Mouse (Mus musculus): ENCODE measurements around the gene Rftn1.

The Rftn1 gene

DNA sequence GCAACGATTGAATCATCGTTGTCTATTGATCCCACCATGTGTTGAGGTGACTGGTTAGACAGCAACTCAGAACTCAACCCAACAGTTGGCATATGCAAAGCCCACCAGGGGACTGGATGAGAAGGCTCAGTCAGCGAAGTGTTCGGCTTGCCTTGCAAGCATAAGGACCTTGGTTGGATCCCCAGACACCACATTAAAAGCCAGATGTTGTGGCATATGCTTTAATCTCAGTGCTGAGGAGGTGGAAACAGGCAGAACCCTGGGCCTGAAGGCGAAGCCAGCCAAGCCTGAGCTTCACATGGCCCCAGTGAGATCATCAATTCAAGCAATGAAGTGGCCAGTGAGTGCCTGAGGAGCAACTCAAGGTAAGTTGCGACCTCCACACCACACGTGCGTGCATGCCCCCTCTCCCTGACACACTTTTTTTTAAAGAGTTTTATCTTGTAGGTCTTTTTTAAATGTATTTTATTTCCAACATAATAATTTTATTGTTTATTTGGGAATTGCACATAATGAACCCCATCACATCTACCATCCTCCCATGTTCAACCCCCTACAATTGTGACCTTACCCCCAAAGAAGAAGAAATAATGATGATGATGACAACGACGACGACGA lies 11.5 kb upstream of the Rftn1 start:
- DNase-seq (ENCODE audit: low spot score) = no peak

DNA sequence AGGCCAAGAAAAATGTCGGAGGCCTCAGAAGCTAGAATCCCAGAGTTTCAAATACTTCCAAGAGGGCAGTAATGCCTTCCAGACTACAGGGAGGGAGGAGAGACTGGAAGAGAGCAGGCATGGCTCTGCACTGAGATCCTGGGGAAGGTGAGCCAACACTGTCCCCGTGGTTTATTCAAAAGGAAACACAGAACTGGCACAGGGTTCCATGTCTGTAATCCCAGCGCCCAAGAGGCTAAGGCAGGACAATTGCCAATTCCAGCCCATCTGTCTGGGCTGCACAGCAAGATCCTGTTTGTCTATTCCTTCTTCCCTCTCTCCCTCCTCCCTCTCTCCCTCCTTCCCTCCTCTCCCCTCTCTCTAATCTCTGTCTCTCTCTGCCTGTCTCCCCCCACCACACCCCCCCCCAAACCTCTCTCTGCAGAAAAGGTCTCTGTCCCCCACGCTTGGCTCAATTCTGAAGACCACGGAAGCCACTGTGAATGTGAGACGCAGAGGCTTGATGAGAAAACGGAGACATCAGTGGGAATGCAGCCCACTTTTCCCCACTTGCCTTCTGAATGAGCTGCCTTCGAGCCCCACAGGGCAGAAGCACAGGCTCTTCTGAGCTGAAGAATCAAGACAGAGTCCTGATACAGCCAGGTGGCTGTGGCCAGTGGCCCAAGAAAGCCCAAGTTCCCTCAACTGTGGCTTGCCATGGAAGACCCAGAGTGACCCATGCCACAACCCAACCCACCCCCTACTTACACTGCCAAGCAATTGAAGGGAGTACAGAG lies 8.8 kb upstream of the Rftn1 start:
- no peak for DNase-seq (ENCODE audit: low spot score)

DNA sequence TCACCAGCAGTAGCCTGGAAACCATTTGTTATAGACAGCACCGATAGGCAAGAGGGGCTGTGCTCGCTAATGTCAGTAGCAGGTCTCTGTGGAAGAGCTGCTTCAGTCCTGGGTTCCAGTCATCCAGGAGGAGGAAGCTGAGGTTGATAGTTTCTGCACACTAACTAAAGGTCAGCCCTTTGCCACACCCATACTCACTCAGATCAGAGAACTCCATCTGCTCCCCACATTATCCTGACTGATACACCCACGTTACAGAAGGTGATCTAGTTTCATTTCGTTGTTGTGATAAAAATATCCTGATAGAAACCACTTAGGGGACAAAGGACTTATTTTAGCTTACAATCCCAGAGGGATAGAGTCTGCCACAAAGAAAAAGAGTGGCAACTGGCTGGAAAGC lies 7.1 kb upstream of the Rftn1 start:
- DNase-seq (ENCODE audit: low spot score) = no peak

DNA sequence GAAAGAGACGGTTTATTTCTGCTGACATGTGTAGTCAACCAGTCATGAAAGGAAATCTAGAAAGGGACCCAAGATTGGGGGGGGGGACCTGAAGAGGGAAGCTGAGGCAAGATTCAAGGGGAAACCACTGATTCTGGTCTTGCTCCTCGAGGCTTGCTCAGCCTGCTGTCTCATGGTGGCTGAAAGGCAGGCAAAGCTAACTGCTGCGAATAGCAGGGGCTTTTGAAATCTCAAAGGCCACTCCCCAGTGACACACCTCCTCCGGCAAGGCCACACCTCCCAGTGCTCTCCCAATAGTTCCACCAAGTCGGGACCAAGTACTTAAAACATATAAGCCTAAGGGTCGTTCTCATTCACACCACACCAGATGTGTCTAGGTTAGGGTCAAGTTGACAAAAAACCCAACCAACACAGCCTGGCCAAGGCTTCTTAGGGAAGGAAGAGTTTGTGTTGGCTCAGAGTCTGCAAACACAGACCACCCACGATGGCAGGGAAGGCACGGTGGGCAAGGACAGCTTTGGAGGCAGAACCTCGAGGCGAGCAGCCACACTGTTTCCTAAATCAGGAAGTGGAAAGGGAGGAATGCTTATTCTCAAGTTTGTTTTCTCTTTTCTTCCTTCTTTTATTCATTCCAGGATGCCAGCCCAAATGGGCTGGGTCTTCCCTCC lies 5.7 kb upstream of the Rftn1 start:
- DNase-seq (ENCODE audit: low spot score) = no peak

DNA sequence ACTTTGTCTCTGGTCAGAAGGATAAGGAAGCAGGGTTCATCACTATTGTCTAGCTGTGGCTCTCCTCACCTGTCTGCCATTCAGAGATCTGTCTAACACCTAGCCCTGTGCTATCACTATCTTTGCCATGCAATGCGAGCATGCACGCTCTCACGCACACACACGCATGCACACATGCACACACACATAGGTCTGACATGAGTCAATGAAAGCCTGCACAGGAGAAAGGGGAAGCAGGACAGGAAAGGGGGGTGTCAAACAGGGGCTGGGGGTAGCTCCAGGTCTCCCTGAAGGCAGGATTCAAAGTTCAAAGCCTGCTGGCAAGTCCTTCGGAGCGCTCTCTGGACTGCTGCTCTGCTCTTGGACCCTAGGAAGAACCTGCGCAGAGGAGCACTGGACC lies 4.9 kb upstream of the Rftn1 start:
- DNase-seq (ENCODE audit: low spot score) = no peak

DNA sequence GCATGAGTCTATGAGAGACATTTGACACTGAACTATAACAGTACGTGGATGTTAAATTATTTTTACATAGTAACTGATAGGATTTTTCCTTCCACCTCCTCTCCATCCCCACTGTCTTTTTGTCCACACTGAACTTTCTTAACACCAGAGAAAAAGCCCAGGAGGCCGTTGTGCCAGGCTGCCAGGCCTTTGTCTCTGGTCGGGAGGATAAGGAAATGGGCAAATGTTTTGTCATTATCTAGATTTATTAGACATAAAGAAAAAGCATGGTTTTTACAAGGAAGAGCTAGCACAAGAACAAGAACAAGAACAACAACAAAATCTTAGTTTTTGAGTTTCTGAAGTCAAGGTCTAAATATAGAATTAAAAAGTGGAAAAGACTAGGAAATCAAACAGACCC lies 4.1 kb upstream of the Rftn1 start:
- DNase-seq (ENCODE audit: low spot score) = no peak

DNA sequence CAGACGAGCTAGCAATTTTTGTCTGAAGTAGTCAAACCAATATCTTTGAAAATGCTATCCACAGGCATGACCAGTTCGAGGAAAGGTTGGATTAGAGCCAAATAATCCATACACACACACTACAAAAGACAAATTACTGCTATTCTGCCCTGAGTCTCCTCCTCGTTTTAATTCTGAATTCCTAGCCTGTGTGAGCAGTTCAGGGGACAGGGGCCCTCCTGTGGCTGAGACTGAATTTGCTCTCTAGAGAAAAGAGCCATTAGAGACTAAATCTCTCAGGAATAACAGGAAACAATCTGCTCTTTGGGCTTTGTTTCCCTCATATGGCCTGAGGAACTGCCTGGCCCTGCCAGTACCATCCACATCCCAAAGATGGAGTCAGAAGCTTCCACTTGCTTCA lies 3.2 kb upstream of the Rftn1 start:
- DNase-seq (ENCODE audit: low spot score) = no peak

DNA sequence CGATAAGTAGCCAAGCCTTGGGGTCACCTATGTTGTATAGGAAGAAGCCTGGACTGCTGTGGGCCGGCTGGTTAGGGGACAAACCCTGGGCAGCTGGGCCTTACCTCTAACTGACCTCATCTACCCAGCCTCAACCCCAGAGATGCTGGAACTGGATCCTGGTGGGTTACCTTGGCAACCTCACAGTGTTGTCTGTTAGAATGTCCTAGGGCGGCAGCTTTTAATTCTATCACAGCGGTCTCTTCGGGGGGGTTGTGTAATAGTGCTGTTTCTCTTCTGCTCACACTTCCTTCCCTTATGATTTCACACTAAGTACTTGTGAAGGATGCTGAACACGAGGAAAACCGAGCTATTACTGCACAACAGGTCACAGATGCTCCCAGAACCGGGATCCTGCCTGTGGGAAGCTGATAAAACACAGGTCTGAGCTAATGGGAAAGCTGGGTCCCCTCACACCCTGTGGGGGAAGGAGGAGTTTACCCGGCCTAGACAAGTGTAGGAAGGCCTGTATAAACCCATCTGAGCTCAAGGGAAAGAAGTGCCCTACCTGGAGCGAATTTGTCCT lies 2.0 kb upstream of the Rftn1 start:
- no peak for DNase-seq (ENCODE audit: low spot score)

DNA sequence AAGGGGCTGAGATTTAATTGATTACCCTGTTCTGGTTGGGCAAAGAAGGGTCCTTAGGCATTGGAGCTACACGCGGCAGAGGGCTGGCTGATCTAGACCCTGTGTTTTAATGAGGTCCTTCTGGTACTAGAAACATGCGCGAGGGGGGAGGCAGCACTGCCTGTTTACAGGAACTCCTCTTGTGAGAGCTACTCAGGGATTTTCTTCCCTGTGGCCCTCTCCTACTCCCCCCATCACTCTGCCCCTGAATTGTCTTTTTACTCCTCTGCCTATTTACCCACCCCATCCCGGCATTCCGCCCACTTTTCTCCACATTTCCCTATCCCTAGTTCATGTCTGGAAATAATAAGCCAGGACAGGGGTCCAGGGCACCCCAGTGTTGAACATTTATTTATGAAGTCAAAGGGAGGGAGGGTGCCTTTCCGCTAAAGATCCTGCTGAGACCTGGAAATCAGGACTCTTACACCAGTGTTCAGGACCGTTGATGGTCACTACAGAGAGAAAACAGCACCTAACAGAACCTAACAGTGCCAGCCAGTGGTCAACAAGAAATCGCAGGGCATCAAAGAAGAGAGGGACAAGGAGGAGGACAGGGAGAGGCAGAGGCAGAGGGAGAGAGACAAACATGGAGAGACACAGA lies 964 bp upstream of the Rftn1 start:
- no peak for DNase-seq (ENCODE audit: low spot score)

DNA sequence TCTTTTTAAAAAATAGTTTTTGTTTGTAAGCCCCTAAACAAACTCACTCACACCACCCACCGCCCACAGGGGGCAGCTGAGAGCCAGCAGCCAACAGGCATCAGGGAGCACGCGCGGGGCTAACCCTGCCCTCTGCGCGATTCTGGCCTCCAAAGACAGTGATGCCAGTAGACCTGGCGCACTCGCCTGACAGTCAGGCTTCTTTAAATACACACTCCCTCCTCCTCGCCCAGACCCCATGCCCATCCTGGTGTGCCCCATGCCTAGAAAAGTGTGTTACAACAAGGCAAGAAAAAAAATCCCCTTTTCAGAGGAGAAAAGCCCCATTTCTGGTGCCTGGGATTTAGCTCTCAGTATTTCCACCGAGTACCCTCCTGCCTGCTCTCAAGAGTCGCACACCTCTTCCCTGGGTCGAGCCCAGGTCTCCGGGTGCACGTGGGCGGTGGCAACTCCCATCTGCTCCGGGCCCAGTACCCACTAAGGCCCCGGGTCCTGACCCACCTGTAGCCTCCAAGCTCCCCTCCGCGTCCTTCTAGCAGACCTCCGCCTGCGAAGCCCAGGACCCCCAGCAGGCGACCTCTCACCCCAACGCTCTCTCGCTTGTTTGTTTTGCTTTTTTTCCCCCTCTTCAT lies 977 bp downstream of the Rftn1 start:
- DNase-seq (ENCODE audit: low spot score) = peak; percentile 21

DNA sequence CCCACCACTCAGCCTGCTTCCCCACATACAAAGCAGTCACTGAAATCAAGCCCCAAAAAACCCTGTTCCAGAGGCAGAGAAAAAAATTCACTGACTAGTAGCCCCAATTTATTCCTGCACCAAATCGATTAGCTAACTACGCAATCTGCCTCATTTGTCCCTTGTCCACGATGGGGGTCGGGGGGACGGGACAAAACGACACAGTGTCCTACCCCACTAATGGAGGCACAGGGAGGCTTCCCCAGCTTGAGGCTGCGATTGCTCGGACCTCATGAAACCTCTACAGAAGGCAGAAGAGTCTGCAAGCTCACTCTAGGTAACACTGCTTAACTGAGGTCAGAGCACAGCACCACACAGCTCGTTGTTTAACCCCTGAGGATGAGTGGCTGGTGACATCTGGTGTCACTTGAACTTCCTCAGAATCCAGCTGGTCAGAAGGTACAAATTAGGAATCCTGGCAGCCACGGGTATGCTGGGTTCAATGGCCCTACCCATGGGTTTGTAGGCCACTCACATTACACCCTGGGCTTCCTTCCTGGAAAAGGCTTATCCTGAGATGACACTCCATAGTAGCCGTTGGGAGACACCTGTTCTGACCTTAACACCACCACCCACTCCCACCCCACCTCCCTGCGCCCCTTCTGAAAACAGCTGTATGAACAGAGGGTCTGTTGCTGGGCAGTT lies 1.7 kb downstream of the Rftn1 start:
- DNase-seq (ENCODE audit: low spot score) = no peak

DNA sequence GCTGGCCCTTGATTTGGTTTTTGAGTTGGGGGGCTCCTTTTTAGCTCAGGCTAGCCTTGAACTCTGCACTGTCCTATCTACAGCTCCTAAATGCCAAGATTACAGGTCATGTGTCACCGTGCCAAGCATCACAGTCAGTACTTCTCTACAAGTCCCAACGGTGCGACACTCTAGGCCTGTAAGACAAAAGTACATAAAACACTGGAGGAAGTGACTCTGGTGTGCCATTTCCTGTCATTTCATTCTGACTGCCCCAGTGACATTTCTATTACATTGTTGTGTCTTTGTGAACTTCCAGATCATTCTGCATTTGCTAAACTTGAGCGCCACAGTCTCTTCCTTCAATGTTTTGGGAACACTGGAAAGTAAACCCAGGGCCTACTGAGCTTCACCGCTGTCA lies 4.9 kb downstream of the Rftn1 start:
- no peak for DNase-seq (ENCODE audit: low spot score)

DNA sequence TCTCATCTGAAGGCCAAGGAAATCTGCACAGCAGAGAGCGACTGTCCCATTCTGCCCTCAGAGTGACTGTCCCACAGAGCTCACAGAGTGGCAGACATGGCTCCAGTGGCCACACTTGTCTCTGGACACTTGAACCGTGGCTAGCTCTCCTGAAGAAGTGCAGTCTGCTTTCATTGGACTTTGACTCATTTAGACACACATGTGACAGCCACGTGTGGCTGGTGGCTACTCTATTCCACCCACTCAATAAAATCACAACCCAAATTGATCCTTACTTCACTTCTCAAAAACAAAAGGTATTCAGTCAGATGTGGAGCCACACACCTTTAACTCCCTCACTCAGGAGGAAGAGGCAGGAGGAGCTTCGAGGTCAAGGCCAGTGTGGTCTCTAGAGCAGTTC lies 5.4 kb downstream of the Rftn1 start:
- no peak for DNase-seq (ENCODE audit: low spot score)

DNA sequence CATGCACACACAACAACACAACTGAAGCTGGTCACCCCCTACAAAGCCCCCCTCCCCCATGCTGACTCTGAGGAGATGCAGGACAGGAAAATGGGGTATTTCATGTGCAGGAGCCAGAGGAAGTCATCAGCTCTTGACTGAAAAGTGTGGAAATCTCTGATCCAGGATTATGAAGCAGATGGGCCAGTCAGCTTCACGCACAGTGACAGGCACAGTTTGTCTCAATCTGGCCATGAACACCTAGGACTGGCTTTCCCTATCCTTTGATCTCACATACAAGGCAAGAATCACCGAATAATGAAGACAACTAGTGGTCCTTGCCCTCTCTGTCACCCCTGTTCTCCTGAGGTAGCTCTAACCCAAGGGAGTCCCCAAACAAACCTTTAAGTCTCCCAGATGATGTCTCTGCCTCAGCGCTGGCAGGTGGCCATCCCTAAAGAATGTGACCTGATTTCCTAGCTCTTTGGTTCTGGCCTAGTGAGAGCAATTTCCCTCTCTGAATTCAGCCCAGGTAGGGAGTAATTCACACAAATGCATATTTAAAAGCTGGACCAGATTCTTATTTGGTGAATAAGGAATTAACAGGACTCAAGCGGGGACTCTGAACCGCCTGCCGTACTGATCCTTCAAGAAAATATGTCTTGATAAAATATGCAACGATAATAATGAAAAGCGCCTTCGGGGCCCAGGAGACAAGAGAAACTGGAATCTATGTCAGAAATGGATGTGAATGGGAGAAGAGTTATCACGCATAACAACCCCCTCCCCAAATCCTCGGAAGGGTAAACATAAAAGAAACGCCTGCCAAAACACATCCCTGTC lies 6.0 kb downstream of the Rftn1 start:
- DNase-seq (ENCODE audit: low spot score) = no peak

DNA sequence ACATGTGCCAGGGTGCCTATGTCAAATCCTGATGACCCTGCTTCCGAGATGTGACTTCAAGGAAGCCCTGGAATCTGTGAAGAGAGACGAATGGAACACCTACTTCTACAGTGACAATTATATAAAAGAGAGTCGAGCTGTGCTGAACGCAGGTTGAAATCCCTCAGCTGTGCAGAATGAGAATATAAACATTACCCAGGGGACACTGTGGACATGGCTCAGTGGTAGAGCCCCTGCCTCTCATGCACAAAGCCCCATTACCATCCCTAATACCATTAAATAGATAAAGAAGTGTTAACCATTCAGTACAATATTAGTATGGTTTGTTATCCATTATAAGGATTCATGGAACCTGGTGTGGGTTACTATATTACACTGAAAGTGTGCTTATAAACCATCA lies 7.2 kb downstream of the Rftn1 start:
- DNase-seq (ENCODE audit: low spot score) = no peak

DNA sequence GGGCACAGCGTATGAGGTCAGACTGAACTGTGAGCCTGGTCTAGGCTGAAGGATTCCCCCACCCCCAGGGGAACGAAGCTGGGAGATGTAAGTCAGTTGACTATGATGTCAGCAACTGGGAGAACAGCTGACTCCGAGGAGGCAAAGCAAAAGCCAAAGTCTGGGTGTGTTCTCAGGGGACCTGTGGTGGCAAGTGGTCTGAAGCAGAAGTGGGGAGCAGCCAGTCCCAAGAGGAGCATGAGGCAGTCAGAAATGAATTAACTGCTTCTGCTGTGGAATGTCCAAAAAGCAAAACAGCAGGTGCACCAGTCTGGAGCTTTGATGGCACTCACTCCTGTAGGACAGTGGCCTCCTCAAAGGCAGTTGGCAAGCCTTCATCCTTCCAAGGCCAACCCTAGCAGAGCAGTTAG lies 7.9 kb downstream of the Rftn1 start:
- DNase-seq (ENCODE audit: low spot score) = no peak

DNA sequence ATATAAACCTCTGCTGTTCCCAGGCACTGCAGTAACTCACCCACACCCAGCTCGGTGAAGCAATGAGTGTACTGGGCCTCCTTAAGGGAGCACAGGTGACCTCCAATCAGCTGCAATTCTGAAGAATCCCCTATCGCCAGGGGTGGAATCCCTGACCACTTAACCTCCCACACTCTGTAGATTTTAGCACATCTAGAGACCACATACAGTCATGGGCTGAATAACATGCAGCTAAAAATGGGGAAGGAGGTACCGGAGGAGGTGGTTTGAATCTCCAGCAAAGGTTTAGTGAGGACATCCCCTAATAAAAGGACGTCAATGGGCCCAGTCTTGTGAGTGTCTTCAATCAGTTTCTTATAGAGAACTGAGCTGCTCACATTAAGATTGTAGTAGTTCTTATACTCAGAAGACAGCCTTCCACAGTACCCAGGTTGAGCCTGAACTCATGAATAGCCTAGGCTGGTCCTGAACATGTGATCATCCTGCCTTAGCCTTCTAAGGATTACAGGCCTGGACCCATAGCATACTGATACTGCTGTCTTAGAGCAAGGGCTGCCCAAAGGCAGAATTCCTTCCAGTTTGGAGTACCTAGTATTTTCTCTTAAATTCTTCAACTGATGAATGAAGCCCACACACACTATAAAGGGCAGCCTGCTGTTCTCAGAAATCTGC lies 9.4 kb downstream of the Rftn1 start:
- no peak for DNase-seq (ENCODE audit: low spot score)

DNA sequence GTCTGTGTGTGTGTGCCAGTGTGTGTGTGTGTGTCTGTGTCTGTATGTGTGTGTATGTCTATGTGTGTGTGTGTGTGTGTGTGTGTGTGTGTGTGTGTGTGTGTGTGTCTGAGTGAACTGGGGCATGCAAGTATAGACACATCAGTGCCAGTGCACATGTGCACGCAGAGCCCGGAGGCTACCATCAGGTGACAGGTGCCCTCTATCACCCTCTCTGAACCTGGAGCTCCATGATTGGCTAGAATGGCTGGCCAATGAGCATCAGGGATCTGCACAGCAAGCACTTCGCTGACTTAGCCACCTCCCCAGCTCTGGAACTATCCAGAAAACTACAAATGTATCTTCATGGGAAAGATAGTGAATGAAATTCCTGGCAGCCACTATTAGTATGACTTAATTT lies 16.7 kb downstream of the Rftn1 start:
- DNase-seq (ENCODE audit: low spot score) = no peak

DNA sequence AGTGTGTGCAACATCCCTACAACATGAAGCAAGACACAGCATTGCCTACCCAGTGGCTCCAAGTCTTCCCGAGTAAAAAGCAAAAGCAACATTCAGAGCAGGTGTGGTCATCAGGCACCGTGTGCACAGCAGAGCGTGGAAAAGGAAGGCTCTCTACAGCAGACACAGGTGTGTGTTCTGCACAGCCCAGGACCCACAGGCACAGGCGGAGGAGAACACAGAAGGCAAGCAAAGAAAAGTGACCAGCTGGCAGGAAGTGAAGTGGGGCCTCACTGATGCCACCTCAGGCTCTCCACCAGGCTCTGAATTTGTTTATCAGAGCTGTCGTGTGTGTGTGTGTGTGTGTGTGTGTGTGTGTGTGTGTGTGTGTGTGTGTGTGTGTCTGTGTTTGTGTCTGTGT lies 17.1 kb downstream of the Rftn1 start:
- DNase-seq (ENCODE audit: low spot score) = no peak

DNA sequence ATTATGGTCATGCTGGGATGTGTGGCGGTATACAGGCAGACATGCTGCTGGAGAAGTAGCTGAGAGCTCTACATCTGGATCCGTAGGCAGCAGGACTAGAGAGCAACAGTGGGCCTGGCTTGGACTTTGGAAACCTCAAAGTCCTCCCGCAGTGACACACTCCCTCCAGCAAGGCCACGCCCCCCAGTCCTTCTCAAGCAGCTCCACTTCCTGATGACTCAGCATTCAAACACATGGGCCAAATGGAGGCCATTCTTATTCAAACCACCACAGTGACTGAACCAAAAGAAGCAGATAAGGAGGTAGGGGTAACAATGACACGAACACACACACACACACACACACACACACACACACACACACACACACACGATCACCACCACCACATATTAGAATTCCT lies 17.7 kb downstream of the Rftn1 start:
- DNase-seq (ENCODE audit: low spot score) = no peak
